Mouse (Mus musculus) liver, embryonic 12.5 days (tissue): ENCODE results near the gene Slc11a2. TPM values are rescaled to one million over a fixed set of nuclear protein-coding genes. Genes with fewer than 3 reads are reported as not detected.
"Not testable (repeated sequence)": the region's sequence is repeated elsewhere in the genome, so short reads cannot be mapped to it uniquely, and the experiment has no call there.

Source experiments
- ATAC-seq: fragments of 200-750 bp; cut with Nextera tagmentation; 2 replicates; pipeline ENCODE4 v1.8.0; 2017; ENCODE audit warnings: moderate number of reproducible peaks, mild to moderate bottlenecking, moderate library complexity
- H3K27ac ChIP-seq: fragments of 300-500 bp; sonication (generic); 2 replicates; pipeline ENCODE4 v1.5.1; 2016; ENCODE audit warnings: mild to moderate bottlenecking
- H3K27me3 ChIP-seq: fragments of 300-500 bp; sonication (generic); replicated peaks from 2 replicates; pipeline ENCODE4 v1.6.1; 2016; ENCODE audit warnings: mild to moderate bottlenecking, moderate library complexity
- H3K36me3 ChIP-seq: fragments of 300-500 bp; sonication (generic); 2 replicates; pipeline ENCODE4 v1.6.1; 2016; ENCODE audit warnings: mild to moderate bottlenecking, moderate library complexity
- H3K4me1 ChIP-seq: fragments of 300-500 bp; sonication (generic); 2 replicates; pipeline ENCODE4 v1.6.1; 2016
- H3K4me2 ChIP-seq: fragments of 300-500 bp; sonication (generic); 2 replicates; pipeline ENCODE4 v1.6.1; 2016; ENCODE audit warnings: mild to moderate bottlenecking, moderate library complexity
- H3K4me3 ChIP-seq: fragments of 300-500 bp; sonication (generic); 2 replicates; pipeline ENCODE4 v1.5.1; 2016; ENCODE audit warnings: mild to moderate bottlenecking, moderate library complexity
- H3K9ac ChIP-seq: fragments of 300-500 bp; sonication (generic); 2 replicates; pipeline ENCODE4 v1.6.1; 2016; ENCODE audit warnings: mild to moderate bottlenecking, moderate library complexity
- H3K9me3 ChIP-seq: fragments of 300-500 bp; sonication (generic); replicated peaks from 2 replicates; pipeline ENCODE4 v1.6.1; 2016; ENCODE audit warnings: mild to moderate bottlenecking, moderate library complexity
- WGBS: fragments of 180-500 bp; shearing (Covaris S2); methylation state at CpG from one replicate; pipeline ENCODE4 v1.1.7; 2016; ENCODE audit not compliant: insufficient replicate concordance; 5-methylcytosine and 5-hydroxymethylcytosine counted together
- polyA plus RNA-seq: library from polyadenylated mRNA; unstranded; fragments of >200 nt; fragmentation: Nextera tagmentation; extraction: Ambion mirVana; gene quantifications from 2 replicates; pipeline ENCODE4 v1.2.1, GENCODE M21; 2016

Gene Slc11a2
- polyA plus RNA-seq, 1 experiment from 2014 or later: 56.5 TPM

- no peak overlapping the region for H3K4me3 ChIP-seq
- H3K4me2 ChIP-seq: no peak overlapping the region
- H3K4me1 ChIP-seq: peaks cover 18% of the 10 kb centered on the region
- 62% methylated on average over 11 of the region's 11 CpGs for WGBS
- H3K27me3 ChIP-seq: peaks cover 28% of the 10 kb centered on the region
- H3K9ac ChIP-seq: no peak overlapping the region
- no peaks in the 10 kb centered on the region for H3K36me3 ChIP-seq
- no peak overlapping the region for H3K27ac ChIP-seq
- no peaks in the 10 kb centered on the region for H3K9me3 ChIP-seq
- no peak for ATAC-seq
These were observed 5.2 kb upstream of the Slc11a2 start for GRCm38 (mm10) chr15:100429959-100430565.

GRCm38 (mm10) chr15:100428296-100428905 is 3.5 kb upstream of the Slc11a2 start:
- no peaks in the 10 kb centered on the region for H3K9me3 ChIP-seq
- H3K4me3 ChIP-seq: no peak overlapping the region
- 70% methylated on average over 13 of the region's 13 CpGs for WGBS
- H3K4me2 ChIP-seq: no peak overlapping the region
- no peak overlapping the region for H3K9ac ChIP-seq
- H3K4me1 ChIP-seq: peaks cover 23% of the 10 kb centered on the region
- no peaks in the 10 kb centered on the region for H3K36me3 ChIP-seq
- ATAC-seq: no peak
- H3K27me3 ChIP-seq: peaks cover 42% of the 10 kb centered on the region
- no peak overlapping the region for H3K27ac ChIP-seq

- 5% methylated on average over 14 of the region's 14 CpGs for WGBS
- H3K4me2 ChIP-seq: peak overlapping the region; percentile 98
- H3K9ac ChIP-seq: peak overlapping the region; percentile 99
- ATAC-seq: no peak
- no peak overlapping the region for H3K27ac ChIP-seq
- no peaks in the 10 kb centered on the region for H3K9me3 ChIP-seq
- peaks cover 38% of the 10 kb centered on the region for H3K27me3 ChIP-seq
- H3K36me3 ChIP-seq: no peaks in the 10 kb centered on the region
- H3K4me3 ChIP-seq: peak overlapping the region; percentile 97
- peaks cover 45% of the 10 kb centered on the region for H3K4me1 ChIP-seq
These were observed 956 bp downstream of the Slc11a2 start for GRCm38 (mm10) chr15:100423916-100424315.

GRCm38 (mm10) chr15:100422899-100423860 is 1.7 kb downstream of the Slc11a2 start:
- peak; percentile 89 for ATAC-seq
- Histone ChIP-seq H3K4me1 (peaks cover 53% of the 10 kb centered on the region), H3K36me3 (peaks cover under 1% of the 10 kb centered on the region), H3K4me3 (peak overlapping the region; percentile 97), H3K9ac (peak overlapping the region; percentile 99), H3K4me2 (peak overlapping the region; percentile 98), H3K9me3 (no peaks in the 10 kb centered on the region), H3K27ac (peak overlapping the region; percentile 99), H3K27me3 (peaks cover 38% of the 10 kb centered on the region)
- WGBS: 1% methylated on average over 65 of the region's 65 CpGs

GRCm38 (mm10) chr15:100422476-100422875 is 2.4 kb downstream of the Slc11a2 start:
- peaks cover 38% of the 10 kb centered on the region for H3K27me3 ChIP-seq
- H3K9ac ChIP-seq: peak overlapping the region; percentile 99
- ATAC-seq: peak; percentile 28

GRCm38 (mm10) chr15:100421758-100422197 is 3.1 kb downstream of the Slc11a2 start, which contains the start of gene Gm5475:
Gm5475 (plus strand) TSS chr15:100422147.
- H3K4me3 ChIP-seq: peak within 1 kb of the TSS; percentile 97
- peaks cover 67% of the 10 kb centered on the region for H3K4me1 ChIP-seq
- H3K36me3 ChIP-seq: peaks cover 14% of the 10 kb centered on the region
- WGBS: 16% methylated on average over 3 of the region's 3 CpGs
- not testable (repeated sequence) for H3K9me3 ChIP-seq, ATAC-seq
- H3K27me3 ChIP-seq: peaks cover 31% of the 10 kb centered on the region
- peak within 1 kb of the TSS; percentile 98 for H3K4me2 ChIP-seq
- H3K27ac ChIP-seq: peak within 1 kb of the TSS; percentile 99
- H3K9ac ChIP-seq: peak within 1 kb of the TSS; percentile 99

More at GRCm38 (mm10) chr15:100422476-100422875, 2.4 kb downstream of the Slc11a2 start:
- Histone ChIP-seq H3K9me3 (no peaks in the 10 kb centered on the region), H3K4me2 (peak overlapping the region; percentile 98), H3K27ac (peak overlapping the region; percentile 99), H3K4me3 (peak overlapping the region; percentile 97), H3K4me1 (peaks cover 60% of the 10 kb centered on the region), H3K36me3 (peaks cover 7% of the 10 kb centered on the region)
- WGBS: under 1% methylated on average over 44 of the region's 44 CpGs

- WGBS: 13% methylated on average over 8 of the region's 8 CpGs
These were observed 3.7 kb downstream of the Slc11a2 start for GRCm38 (mm10) chr15:100421059-100421757.

GRCm38 (mm10) chr15:100419901-100420745 is 4.7 kb downstream of the Slc11a2 start:
- ATAC-seq: peak; percentile 84
- Histone ChIP-seq H3K9me3 (no peaks in the 10 kb centered on the region), H3K27ac (peak overlapping the region; percentile 99), H3K4me3 (peak overlapping the region; percentile 97), H3K4me2 (peak overlapping the region; percentile 98), H3K4me1 (peaks cover 83% of the 10 kb centered on the region), H3K27me3 (peaks cover 15% of the 10 kb centered on the region), H3K36me3 (peaks cover 31% of the 10 kb centered on the region), H3K9ac (peak overlapping the region; percentile 99)
- WGBS: 18% methylated on average over 9 of the region's 9 CpGs

More at GRCm38 (mm10) chr15:100421059-100421757, 3.7 kb downstream of the Slc11a2 start:
- ATAC-seq: no peak
- Histone ChIP-seq H3K27me3 (peaks cover 26% of the 10 kb centered on the region), H3K36me3 (peaks cover 20% of the 10 kb centered on the region), H3K4me1 (peaks cover 73% of the 10 kb centered on the region), H3K4me3 (peak overlapping the region; percentile 97), H3K4me2 (peak overlapping the region; percentile 98), H3K9me3 (no peaks in the 10 kb centered on the region), H3K27ac (peak overlapping the region; percentile 99), H3K9ac (peak overlapping the region; percentile 99)

- peak overlapping the region; percentile 98 for H3K4me2 ChIP-seq
- peaks cover 86% of the 10 kb centered on the region for H3K4me1 ChIP-seq
- ATAC-seq: peak; percentile 1
- no peaks in the 10 kb centered on the region for H3K9me3 ChIP-seq
- peak overlapping the region; percentile 97 for H3K4me3 ChIP-seq
- H3K36me3 ChIP-seq: peaks cover 34% of the 10 kb centered on the region
- H3K27me3 ChIP-seq: peaks cover 7% of the 10 kb centered on the region
- peak overlapping the region; percentile 99 for H3K27ac ChIP-seq
- H3K9ac ChIP-seq: peak overlapping the region; percentile 99
- WGBS: 48% methylated on average over 8 of the region's 8 CpGs
These were observed 5.6 kb downstream of the Slc11a2 start for GRCm38 (mm10) chr15:100419311-100419710.

GRCm38 (mm10) chr15:100417854-100418450 is 6.9 kb downstream of the Slc11a2 start:
- Histone ChIP-seq H3K36me3 (peaks cover 34% of the 10 kb centered on the region), H3K9me3 (no peaks in the 10 kb centered on the region), H3K27me3 (no peaks in the 10 kb centered on the region), H3K27ac (peak overlapping the region; percentile 99), H3K4me2 (peak overlapping the region; percentile 98), H3K9ac (peak overlapping the region; percentile 99), H3K4me1 (peaks cover 88% of the 10 kb centered on the region), H3K4me3 (peak overlapping the region; percentile 20)
- ATAC-seq: no peak
- 62% methylated on average over 9 of the region's 9 CpGs for WGBS
